Mouse (Mus musculus): Measurements from ENCODE around the gene Sox5. TPM values are rescaled to one million over a fixed set of nuclear protein-coding genes. Genes with fewer than 3 reads are reported as not detected.

The Sox5 gene
- polyA plus RNA-seq, 1 experiment, result 1.5 TPM

DNA sequence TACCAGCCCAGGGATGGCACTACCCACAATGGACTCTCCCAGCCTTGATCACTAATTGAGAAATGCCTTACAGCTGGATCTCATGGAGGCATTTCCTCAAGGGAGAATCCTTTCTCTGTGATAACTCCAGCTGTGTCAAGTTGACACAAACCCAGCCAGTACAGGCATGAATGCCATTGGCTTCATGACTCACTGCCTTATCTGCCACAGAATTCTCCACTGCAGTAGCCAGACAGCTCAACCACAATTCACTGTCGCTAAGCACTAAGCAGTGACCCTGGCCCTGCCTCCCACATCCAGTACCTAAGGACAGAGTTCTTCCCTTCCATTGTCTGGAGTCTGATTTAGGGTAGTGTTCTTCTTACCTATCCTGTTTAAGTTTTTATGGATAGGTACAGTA lies 65.4 kb downstream of the Sox5 start:
- no peak for DNase-seq (ENCODE audit: low read depth)

DNA sequence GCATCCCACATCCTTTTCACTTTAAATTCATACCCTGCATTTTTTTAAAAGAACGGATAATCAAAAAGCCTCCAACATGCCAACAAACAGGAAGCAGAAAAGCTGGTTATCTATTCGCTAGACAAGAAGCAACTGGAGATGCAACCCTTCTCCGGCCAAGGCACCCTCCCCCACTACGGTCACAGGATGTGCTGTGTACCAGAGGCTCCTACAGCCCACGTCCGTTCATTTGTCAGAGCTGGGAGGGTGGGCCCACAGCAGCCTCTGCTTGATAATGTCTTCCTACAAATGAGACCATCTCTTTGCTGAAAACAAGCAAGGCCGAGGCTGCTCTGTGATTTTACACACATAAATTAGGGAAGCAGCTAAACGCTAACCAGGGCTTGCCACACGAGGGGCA lies 69.9 kb downstream of the Sox5 start:
- DNase-seq (ENCODE audit: low read depth), result no peak

DNA sequence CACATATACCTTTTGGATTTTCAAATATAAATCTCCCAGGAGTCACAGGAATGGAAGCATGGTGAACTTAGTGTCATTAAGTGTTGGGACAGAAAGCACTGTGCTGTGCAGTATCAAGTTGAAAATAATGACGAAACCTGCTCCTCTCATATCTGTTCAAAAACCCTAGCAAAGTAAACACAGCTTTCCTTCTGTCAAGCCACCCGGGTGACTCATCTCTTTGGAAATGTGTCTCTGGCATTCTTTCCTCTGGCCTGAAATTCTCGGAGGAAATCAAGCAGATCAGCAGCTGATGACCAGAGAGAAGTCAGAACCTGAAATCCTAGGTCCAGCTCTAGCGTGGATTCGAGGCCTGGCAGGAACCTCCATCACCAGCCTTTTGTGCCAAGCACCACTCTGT lies 71.0 kb downstream of the Sox5 start:
- no peak for DNase-seq (ENCODE audit: low read depth)

DNA sequence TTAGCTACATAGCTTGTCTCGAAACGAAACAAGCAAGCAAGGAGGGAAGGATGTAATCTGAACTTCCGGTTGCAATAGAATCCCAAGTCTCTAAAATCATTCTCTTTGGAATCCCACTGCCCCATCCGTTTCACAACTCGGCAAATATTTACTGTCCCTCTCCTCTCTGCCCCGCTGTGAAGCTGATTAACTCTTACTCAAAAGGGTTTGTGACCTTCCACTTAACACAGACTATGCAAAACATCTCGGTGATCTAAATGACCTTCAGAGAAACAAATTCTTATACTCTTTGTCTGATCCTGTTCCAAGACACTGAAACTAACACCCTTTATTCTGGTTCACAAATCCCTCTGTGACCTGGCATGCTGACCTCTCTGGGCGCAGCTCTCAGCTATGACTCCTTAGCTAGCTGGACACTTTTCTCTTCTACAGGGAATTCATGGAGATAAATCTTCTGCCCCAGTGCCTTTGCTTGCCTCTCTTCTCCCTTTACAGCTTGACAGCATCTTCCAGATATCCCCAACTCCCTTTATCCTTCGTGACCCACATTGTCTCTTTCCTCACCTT lies 72.1 kb downstream of the Sox5 start:
- DNase-seq (ENCODE audit: low read depth), result no peak

DNA sequence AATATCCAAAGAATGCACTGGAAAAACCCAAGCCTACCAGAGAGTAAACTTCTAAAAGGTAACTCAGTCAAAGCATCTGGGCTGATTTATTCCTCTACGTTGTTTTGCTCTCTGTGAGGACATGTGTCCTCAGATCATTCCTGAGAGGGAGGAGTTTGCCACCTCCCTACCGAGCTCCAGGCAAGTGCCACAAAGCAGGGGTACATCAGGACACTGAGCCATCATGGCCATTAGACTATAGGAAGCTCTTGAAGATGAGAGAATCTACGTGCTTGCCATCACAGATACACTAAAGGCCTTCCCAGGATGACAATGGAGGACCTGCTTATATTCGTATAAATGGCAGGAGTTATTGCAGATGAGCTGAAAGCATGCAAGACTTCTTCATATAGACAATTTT lies 73.4 kb downstream of the Sox5 start:
- no peak for DNase-seq (ENCODE audit: low read depth)

DNA sequence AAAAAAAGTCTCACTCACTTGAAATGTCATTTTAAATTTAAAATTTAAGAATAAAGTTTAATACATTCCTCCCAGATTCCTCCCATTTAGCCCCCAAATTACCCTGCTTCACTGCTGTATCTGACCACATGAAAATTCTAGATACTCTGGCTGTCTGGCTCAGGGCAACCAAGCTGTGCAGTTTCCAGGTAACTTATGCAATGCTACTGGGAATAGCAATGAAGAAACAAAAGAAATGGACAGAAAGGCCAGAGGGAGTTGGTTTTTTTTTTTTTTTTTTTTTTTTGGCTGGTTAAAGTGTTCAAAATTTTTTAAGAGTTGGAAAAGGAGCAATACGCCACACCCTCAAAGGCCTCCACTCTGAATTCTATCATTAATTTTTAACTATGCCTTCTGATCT lies 73.8 kb downstream of the Sox5 start:
- no peak for DNase-seq (ENCODE audit: low read depth)

DNA sequence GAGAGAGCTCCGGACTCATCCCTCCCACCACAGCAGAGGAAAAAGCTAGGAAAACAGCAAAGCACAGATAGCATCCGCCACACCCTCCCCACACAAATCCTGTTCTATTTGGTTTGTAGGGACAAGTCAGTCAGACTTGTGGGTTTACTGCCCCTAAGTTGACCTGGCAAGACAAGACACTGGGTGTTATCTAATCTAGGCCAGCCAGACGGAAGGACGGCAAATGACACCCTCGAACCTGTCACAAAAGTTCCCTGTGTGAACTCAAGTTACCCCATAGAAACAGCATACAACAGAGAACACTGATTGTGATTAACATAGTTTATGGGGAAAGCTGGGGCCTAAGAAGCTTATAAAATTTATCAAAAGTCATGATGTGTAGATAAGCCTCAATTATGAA lies 76.8 kb downstream of the Sox5 start:
- no peak for DNase-seq (ENCODE audit: low read depth)

DNA sequence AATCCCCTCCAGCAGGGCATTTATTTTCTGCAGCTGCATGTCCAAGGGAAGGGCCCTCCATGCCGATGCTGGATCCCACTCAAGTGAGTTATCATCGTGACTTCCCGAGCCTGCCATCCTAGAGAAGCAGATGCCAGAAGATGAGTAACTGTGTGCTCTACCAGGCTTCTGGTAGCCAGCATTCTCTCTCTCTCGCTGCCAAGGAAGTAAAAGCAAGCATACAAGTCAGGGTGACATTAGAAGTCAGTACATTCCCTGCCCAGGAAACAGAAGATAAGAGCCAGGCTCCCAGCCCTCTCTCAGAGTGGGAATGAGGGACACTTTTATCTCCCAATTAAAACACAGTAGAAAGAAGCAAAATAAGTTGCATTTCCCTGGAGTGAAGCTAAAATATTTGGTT lies 86.1 kb downstream of the Sox5 start:
- no peak for DNase-seq (ENCODE audit: low read depth)

DNA sequence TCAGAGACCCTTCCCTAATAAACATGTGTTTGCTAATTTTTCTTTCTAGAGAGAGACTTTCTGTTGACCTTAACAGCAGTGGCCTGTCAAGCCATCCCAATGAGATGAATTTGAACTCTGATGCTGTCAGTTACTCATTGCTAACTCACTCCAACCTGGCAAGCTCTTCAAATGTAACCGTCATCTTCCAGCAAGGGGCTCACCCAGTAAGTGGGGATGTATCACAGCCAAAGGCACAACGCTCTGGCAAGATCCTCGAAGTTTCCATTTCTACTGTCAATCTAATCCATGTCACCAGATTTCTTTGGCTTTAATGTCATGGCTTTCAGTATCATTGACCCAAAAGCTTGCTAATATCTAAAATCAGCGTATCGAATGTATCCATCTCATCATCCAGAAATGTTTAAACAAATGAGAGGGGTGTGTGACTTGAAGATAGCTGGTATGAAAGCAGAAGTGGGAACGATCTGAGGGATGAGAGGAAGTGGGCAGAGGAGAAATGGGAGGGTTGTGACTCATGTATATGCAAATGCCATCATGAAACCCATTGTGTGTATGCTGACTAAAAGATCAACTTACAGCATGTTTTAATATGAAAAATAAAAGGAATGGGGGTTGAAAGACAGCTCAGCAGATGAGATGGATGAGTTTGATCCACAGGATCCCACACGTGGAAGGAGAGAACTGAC lies 88.4 kb downstream of the Sox5 start:
- DNase-seq (ENCODE audit: low read depth), result no peak

DNA sequence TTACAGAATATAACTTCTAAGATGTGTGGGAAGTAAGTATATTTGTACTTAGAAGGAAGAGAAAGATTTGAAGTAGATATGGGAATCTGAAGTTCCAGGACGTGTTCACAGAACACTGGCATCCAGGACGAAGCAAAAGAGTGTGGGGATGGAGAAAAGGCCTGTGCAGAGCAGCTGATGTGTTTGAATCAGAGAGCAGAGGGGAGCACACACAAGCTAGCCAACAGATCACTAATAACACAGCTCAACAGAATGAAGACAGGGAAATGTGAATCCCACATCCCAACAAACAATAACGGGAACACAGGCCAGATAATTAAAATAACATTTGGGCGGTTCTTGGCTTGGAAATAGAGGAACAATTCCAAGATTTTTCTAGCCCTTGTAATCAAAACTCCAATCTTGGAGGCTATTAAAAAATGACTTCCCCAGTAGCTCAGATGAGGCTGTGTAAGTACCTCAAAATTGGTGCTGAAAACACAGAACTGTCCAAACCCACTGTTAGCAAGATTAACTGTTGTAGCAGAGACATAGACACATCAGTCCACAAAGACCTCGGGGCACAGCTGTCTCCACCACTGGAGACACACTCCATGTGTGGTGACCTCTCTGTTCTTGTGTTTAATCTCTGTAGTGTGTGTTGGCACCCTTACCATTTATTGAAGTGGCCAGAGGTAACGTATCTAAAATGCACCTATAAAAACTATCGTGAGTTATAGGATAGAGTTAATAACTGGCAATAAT lies 90.3 kb downstream of the Sox5 start:
- DNase-seq (ENCODE audit: low read depth), result no peak

DNA sequence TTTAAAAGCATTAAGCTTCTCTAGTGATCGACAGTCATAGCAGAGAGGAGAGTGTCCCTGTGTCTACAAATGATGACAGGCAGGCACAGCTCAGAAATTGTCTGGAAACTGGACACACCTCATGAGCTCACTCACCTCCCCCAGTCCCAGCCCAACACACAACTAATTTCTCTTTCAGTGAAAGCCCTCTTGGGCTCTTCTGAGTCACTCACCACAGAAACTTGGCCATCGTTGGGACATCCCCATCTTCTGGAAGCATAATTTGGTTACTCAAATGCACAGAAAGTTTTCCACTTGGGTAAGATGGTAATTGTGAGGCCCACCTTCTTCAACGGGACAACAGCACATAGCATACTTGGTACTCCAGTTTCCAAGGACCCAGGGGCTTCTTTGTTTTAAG lies 92.7 kb downstream of the Sox5 start:
- no peak for DNase-seq (ENCODE audit: low read depth)

DNA sequence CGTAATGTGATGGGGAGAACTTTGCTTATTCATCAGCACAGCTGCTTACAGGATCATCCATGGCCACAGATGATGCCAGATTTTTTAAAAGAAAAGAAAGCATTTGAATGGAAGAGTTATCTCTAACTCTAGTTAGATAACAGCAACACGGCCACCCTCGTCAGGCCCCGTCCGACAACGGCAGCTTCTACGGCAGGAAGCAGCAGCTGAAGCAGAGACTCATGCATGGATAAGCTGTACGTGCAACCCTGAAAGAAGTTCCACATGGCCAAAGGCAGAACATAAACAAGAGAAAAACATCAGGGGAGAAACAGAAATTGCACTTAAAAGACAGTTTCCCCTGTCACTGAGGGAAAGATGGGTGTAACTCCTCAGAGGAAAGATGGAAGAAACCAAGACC lies 94.1 kb downstream of the Sox5 start:
- no peak for DNase-seq (ENCODE audit: low read depth)

DNA sequence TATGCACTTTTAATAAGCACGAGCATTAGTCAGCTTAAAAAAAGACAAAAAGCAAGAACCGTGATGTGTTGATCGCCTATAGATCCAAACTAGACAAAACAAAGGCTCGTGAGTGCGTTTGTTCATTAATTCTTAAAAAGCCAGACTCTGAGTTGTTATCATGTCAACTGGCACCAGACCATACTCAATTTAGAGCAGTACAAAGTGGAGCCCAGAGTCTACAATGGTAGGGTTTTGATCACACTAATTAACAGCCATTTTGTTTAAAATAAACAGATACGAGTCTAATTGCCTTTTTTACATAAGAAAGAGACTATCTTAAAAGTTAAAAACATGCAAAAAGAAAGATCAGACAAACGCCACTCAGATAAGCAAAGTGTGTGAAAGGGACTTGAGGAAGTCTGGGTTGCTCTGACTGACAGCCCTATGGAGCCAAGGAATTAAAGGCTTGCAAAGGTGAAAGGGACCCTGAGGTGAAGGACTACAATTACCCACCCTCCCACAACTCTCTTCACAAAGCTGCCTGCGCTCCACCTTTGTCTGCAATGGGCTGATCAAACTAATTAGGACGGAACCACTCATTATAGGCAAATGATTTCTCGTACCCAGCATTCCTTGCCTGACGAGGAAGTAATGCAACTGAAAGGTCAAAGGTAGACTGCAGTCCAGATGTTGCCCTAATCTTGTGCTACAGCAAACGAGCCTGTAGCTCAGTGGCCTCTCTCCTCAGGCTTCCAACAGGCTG lies 100.6 kb downstream of the Sox5 start:
- no peak for DNase-seq (ENCODE audit: low read depth)

DNA sequence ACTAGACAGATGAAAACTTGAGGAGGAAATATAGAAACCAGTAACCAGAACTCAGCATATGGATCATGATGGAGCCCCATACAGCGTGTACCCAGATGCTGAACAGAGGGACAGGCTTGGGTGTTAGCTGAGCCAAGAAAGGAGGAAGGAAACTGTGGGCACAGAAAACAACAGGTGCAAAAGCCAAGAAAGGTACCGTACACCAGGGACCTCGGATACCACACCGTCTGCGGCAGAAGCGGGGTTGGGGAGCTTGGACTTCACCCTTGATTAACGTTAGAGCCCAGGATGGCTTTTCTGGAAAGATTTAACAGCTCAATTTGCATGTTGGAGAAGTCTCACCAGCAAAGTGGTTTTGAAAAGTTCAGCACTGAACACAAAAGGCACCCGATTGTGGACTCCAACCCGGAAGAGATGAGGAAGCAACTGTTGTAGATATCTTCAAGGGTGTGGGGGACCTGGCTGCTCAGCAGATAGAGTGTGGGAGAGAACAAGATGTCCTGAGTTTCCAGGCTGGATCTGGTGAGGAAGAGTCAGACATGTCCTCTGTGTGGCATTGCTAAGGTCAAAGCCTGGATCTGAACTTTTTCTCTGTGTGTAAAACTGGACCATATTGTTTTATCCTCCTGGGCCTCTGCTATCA lies 104.2 kb downstream of the Sox5 start:
- DNase-seq (ENCODE audit: low read depth), result no peak

DNA sequence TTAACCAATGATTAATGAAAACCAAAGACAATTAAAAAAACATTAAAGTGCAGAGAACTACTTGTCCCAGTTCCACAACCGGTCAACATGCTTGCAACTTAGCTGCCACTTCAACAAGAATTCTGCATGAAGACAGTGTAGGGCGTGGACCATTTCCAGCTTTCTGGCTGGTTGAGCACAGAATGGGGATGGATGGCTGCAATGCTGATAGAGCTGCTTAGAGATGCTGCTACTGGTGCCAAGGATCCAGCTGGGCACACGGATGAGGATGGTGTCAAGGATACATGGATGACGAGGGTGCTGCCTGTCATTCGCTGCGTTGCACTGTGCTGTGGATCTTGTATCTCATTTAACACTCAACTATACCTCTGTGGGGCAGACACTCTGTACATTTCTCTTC lies 106.7 kb downstream of the Sox5 start:
- DNase-seq (ENCODE audit: low read depth), result no peak

DNA sequence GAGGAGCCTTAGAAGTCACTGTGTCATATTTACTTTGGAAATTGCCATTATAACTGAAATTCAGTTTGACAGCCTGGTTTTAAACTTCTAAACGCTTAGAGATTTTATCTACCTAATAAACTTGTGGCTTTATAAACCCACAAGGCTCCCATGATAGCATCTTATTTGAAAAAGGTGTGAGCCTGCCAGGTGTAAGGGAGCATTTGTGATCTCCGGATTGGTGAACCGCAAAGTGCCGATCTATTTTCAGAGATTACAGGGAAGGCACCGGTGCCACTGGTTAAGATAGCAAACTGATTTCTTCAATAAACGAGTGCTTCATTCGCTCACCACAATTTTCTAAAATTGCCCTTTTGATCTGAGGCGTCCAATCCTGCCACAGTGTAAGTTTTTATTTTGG lies 107.9 kb downstream of the Sox5 start:
- DNase-seq (ENCODE audit: low read depth), result no peak

DNA sequence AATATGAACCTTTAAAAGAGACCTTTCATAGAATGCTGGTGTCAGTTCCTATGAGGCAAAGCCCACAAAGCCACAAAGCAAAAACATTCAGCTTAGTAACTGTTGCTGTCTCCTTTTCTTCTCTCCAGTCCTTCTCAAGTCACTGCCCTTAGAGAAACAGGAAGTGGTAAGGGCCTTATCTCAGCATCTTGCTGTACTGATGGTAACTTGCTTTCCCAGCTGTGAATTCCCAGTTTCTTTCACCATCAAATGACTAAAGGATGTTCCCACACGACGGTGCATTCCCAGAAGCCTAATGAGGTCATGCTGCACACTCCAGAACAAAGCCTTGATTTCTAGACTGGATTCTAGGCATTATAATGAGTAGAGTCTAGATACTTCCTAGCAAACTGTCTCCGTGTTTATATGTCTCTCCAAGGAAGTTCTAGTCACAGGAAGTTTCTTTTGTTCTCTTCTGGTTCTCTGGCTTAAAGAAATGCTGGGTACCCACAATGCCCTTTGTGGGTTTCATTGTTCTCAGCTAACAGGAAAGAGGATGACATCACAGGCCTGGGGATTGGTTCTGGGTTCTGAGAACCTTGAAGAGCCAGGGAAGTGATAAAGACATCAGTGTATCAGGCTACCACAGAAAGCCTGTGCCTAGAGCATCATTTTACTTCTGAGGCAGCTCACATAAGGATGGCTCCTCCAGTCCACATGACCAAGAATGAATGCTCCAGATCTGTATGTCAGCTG lies 111.2 kb downstream of the Sox5 start:
- no peak for DNase-seq (ENCODE audit: low read depth)

DNA sequence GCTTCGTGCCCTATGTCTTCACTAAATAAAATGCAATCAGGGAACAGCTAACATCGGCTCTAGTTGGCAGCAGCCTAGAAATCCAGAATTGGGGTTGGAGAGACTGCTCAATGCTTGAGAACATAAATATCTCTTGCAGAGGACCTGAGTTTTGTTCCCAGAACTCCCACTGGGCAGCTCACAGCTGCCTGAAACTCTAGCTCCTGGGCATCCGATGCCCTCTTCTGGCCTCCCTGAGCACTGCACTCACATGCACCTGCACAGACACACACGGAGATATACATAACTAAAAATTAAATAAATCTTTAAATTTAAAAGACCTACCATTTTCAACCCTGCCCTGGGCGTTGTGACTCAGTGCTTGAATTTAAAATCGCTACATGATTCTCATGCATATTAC lies 115.2 kb downstream of the Sox5 start:
- no peak for DNase-seq (ENCODE audit: low read depth)

DNA sequence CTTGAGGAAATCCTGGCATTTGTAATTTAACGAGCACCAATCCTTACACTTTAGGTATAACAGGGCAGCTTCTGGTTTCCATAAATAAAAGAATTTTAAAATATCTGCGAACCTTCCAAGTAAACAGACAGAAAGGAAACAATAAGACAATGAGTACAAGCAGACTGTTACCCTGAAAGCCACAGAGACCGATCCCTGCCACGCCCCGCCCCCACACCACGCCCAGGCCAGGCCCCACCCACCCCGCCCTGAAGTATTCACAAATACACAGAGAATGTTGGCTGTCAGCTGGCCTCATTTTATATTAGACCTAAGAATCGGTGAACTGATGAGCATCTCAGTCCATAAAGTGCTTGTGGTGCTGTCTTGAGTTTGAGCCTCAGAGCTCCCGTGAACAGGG lies 117.0 kb downstream of the Sox5 start:
- no peak for DNase-seq (ENCODE audit: low read depth)

DNA sequence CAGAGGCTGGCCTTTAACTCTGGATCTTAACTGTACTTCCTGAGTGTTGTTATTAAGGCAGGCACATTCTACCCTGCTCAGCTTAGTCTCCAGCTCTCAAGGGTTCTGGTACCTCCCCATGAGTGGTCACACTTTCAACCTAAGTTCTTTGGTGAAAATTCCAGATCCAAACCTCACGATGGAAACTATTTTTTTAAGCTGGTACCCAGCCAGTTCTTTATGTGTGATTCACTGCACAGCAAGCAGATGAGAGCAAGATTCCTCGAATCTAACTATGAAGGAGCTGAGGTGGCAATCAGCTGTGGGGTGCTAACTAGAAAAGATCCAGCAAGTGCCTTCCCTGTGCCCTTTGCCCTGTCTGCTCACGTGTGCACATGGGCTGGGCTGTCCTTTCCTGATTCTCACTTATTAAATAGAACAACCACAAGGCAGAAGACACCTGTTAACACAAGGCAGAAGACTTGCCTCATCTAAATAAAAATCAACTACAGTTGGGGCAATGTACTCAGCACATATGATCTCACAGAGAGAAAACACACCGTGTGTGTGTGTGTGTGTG lies 118.2 kb downstream of the Sox5 start:
- DNase-seq (ENCODE audit: low read depth), result no peak

All from gonadal fat pad, adult 2 months (tissue).